ENCODE assay signal across 8 mouse cellular contexts in the genomic region with DNA sequence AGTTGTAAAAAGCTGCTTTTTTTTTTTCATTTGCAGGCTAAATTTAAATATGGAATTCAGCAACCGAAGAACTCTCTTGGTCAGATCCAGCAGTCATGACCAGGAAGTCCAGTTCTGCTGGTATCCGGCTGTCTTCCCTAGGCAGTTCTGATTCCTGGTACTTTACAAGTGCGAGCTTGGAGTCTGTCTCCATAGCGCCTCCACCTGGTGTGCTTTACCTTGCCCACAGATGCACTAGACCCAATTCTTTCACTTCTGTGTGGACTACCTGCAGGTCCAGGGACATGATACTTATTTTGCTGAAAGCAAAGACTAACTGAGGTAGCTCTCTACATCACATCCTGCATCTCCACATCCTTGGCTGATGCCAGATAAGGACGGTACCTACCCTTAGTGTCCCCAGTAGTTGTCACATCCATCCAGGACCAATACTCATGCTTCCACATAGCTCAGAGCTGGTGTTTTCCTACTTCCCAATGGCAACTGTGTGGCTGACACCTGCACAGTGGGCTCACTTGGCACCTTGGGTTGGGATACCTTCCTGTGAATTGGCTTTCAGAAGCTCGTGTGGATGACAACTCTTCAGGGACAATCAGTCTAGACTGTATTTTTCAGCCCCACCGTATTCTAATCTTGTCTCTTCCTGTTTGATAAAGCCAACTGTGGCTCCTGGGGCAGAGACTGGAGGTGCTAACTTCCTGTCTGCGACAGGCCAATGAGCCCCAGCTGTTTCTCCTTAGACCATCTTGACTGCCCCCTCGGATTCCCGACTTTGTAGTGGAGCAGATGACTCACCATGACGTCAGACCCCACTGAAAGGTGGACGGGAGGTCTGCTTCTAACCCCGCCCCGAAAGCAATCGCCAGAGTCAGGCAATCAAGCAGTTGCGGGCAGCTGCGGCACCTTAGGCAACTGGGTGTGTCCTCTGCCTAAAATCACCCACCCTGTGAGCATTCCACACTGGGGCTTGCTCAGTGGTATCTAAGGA.
DNase-seq lines count a peak whose midpoint lies in the region; ATAC-seq and TF ChIP-seq lines count a peak whose summit lies in the region.

No protein-coding gene starts in this region.

- no peak; the same call in none of the 2 replicates for TF ChIP-seq RAD21 in CH12.LX (IDR thresholded peaks at IDR 0.05; ENCODE audit: low read depth, low read length)

- peak in 1 of 2 experiments; percentile 53; a peak in 2 of 4 replicates for TF ChIP-seq CTCF in CH12.LX (conservative IDR thresholded peaks at IDR 0.05 in 1 of 2, IDR thresholded peaks at IDR 0.05 in 1 of 2; ENCODE audit: low read depth in 2 of 2, low read length in 2 of 2)

- no peaks in the 10 kb centered on the region for H3K36me3 ChIP-seq in CH12.LX (replicated peaks in 1 of 2; ENCODE audit: control insufficient read depth in 1 of 2, insufficient read depth in 1 of 2, low read length in 1 of 2)

- TF ChIP-seq POLR2A in CH12.LX (IDR thresholded peaks at IDR 0.05; ENCODE audit: low read depth, low read length) = peak; percentile 27; the same call in 1 of the 2 replicates

- peak overlapping the region; percentile 85 for H3K4me2 ChIP-seq in CH12.LX (ENCODE audit: insufficient read depth, low read depth, poor library complexity, severe bottlenecking)

- peak overlapping the region; percentile 53 for H3K27ac ChIP-seq in CH12.LX (ENCODE audit: insufficient read depth, low read depth)

- peaks cover 7 to 25% of the 10 kb centered on the region in 2 experiments for H3K4me1 ChIP-seq in CH12.LX (ENCODE audit: control insufficient read depth in 1 of 2, insufficient read depth in 2 of 2)

- ATAC-seq in frontal cortex, adult (ENCODE audit: low TSS enrichment) = peak; percentile 26; the same call in 1 of the 2 replicates
- ATAC-seq in granulocyte monocyte progenitor cell, adult 5-6 weeks (replicated peaks; ENCODE audit: poor library complexity, severe bottlenecking) = peak; percentile 72
- ATAC-seq in erythroid progenitor cell, adult 5-6 weeks (replicated peaks; ENCODE audit: low FRiP score, poor library complexity, severe bottlenecking) = no peak

- no peaks in the 10 kb centered on the region for H3K27me3 ChIP-seq in CH12.LX (replicated peaks)

- in situ Hi-C loops in CH12.LX (cut with MboI; ENCODE audit: low pct_ligation_motif_present, low pct_unique_long_range_greater_than_20kb, low sequenced_read_pairs) = loop anchor here (5.0 kb wide), 1 partner anchor 497 kb away; no protein-coding TSS in a partner anchor

- no peak for DNase-seq in frontal cortex, postnatal 10 days (ENCODE audit: low spot score in 2 of 2)
- DNase-seq in CH12.LX (ENCODE audit: extremely low read depth) = peak; percentile 71
- DNase-seq in kidney, adult 9 months = peak; percentile 27
- DNase-seq in lung, postnatal 4 days = peak; percentile 36 to 43
- no peak for DNase-seq in left cerebral cortex, postnatal 14 days (ENCODE audit: low spot score in 2 of 2)

- TF ChIP-seq EP300 in CH12.LX (IDR thresholded peaks at IDR 0.05; ENCODE audit: low read length) = peak; percentile 43; the same call in 1 of the 2 replicates

- intact Hi-C loops in left cerebral cortex, postnatal 14 days (cut with DNase I) = loop anchor here (5.0 kb wide), 3 partner anchors 152 to 547 kb away; no protein-coding TSS in a partner anchor

- no peaks in the 10 kb centered on the region for H3K79me2 ChIP-seq in CH12.LX (replicated peaks; ENCODE audit: control insufficient read depth, extremely low read depth, insufficient read depth, poor library complexity, severe bottlenecking)

- H3K9ac ChIP-seq in CH12.LX (ENCODE audit: insufficient read depth, low read depth) = peak overlapping the region; percentile 49

- H3K4me3 ChIP-seq in CH12.LX (replicated peaks in 1 of 3; ENCODE audit: low read depth in 2 of 3, low read length in 2 of 3, poor library complexity in 1 of 3) = peak overlapping the region; percentile 48 to 57 (median 54)

- no peaks in the 10 kb centered on the region for H3K9me3 ChIP-seq in CH12.LX (replicated peaks; ENCODE audit: low read length)

- dilution Hi-C loops in CH12.LX (cut with MboI; ENCODE audit: extremely low pct_ligation_motif_present, extremely low pct_unique_long_range_greater_than_20kb, low sequenced_read_pairs) = no loop called here

TF ChIP-seq in CH12.LX, 34 proteins besides CTCF, POLR2A, EP300 and RAD21:
- TF ChIP-seq MXI1 (IDR thresholded peaks at IDR 0.05; ENCODE audit: low read depth, low read length) = peak; percentile 69
- no peak for TF ChIP-seq SIN3A (IDR thresholded peaks at IDR 0.05; ENCODE audit: low read length)
- no peak for TF ChIP-seq RCOR1 (conservative IDR thresholded peaks at IDR 0.05; ENCODE audit: low read depth, low read length)
- no peak for TF ChIP-seq MYC (IDR thresholded peaks at IDR 0.05; ENCODE audit: low read depth, low read length)
- peak; percentile 90 for TF ChIP-seq JUND (conservative IDR thresholded peaks at IDR 0.05; ENCODE audit: low read depth, low read length)
- TF ChIP-seq IRF4 (IDR thresholded peaks at IDR 0.05; ENCODE audit: low read depth, low read length) = 0 out of 2 replicates have a peak, but pooled peaks have one; percentile 33
- TF ChIP-seq MAFK (IDR thresholded peaks at IDR 0.05; ENCODE audit: insufficient replicate concordance, low read length) = no peak
- TF ChIP-seq POLR2AphosphoS2 (IDR thresholded peaks at IDR 0.05; ENCODE audit: low read depth, low read length) = no peak
- no peak for TF ChIP-seq NELFE (IDR thresholded peaks at IDR 0.05; ENCODE audit: low read depth, low read length)
- no peak for TF ChIP-seq USF2 (conservative IDR thresholded peaks at IDR 0.05; ENCODE audit: low read depth, low read length)
- peak; percentile 53; the same call in 1 of the 2 replicates for TF ChIP-seq MEF2A (IDR thresholded peaks at IDR 0.05; ENCODE audit: borderline replicate concordance, low read depth, low read length)
- no peak for TF ChIP-seq ZC3H11A (IDR thresholded peaks at IDR 0.05; ENCODE audit: low read depth, low read length)
- TF ChIP-seq NRF1 (IDR thresholded peaks at IDR 0.05; ENCODE audit: low read depth, low read length) = no peak
- no peak for TF ChIP-seq PAX5 (IDR thresholded peaks at IDR 0.05; ENCODE audit: low read length)
- no peak for TF ChIP-seq TBP (conservative IDR thresholded peaks at IDR 0.05; ENCODE audit: low read depth, low read length)
- no peak for TF ChIP-seq USF1 (IDR thresholded peaks at IDR 0.05; ENCODE audit: low read depth, low read length)
- no peak for TF ChIP-seq KAT2A (IDR thresholded peaks at IDR 0.05; ENCODE audit: insufficient replicate concordance, low read length)
- TF ChIP-seq SMC3 (IDR thresholded peaks at IDR 0.05; ENCODE audit: low read depth, low read length) = no peak
- peak; percentile 41; the same call in 1 of the 2 replicates for TF ChIP-seq CHD1 (IDR thresholded peaks at IDR 0.05; ENCODE audit: low read depth, low read length)
- TF ChIP-seq TCF12 (IDR thresholded peaks at IDR 0.05; ENCODE audit: low read depth, low read length) = peak; percentile 64
- 0 out of 2 replicates have a peak, but pooled peaks have one; percentile 14 for TF ChIP-seq ZNF384 (IDR thresholded peaks at IDR 0.05; ENCODE audit: low read depth, low read length)
- TF ChIP-seq CHD2 (IDR thresholded peaks at IDR 0.05; ENCODE audit: low read length) = no peak
- peak; percentile 96 for TF ChIP-seq ETS1 (conservative IDR thresholded peaks at IDR 0.05; ENCODE audit: low read depth, low read length)
- TF ChIP-seq BHLHE40 (IDR thresholded peaks at IDR 0.05; ENCODE audit: low read depth, low read length) = no peak; the same call in 1 of the 2 replicates
- 0 out of 2 replicates have a peak, but pooled peaks have one; percentile 34 for TF ChIP-seq MAX (IDR thresholded peaks at IDR 0.05; ENCODE audit: low read length)
- peak; percentile 55 for TF ChIP-seq ELF1 (IDR thresholded peaks at IDR 0.05; ENCODE audit: low read depth, low read length)
- no peak for TF ChIP-seq E2F4 (IDR thresholded peaks at IDR 0.05; ENCODE audit: insufficient replicate concordance, low read depth, low read length)
- TF ChIP-seq UBTF (IDR thresholded peaks at IDR 0.05; ENCODE audit: low read depth, low read length) = no peak
- TF ChIP-seq HCFC1 (IDR thresholded peaks at IDR 0.05; ENCODE audit: low read depth, low read length) = no peak
- TF ChIP-seq JUN (IDR thresholded peaks at IDR 0.05; ENCODE audit: insufficient read depth, low read depth, low read length) = peak; percentile 94
- no peak for TF ChIP-seq ZKSCAN1 (IDR thresholded peaks at IDR 0.05; ENCODE audit: borderline replicate concordance, low read depth, low read length)
- peak; percentile 61; the same call in 1 of the 2 replicates for TF ChIP-seq MAZ (IDR thresholded peaks at IDR 0.05; ENCODE audit: low read depth, low read length)
- no peak for TF ChIP-seq GABPA (IDR thresholded peaks at IDR 0.05; ENCODE audit: insufficient replicate concordance, low read depth, low read length)
- TF ChIP-seq ZMIZ1 (IDR thresholded peaks at IDR 0.05; ENCODE audit: low read depth, low read length) = no peak

Comparison
In these comparisons a context has a peak if more than half of its experiments do, and no peak if none do; other contexts are left out.
1. DNase-seq: peak in CH12.LX (single experiment), kidney, adult 9 months (single experiment) and lung, postnatal 4 days (2 of 2); none in frontal cortex, postnatal 10 days (0 of 2) and left cerebral cortex, postnatal 14 days (0 of 2).